Mouse (Mus musculus): Measurements from ENCODE around the gene Ucp3. TPM values are rescaled to one million over a fixed set of nuclear protein-coding genes. Genes with fewer than 3 reads are reported as not detected.

Ucp3 gene
- polyA plus RNA-seq, 1 experiment, result not detected

DNA sequence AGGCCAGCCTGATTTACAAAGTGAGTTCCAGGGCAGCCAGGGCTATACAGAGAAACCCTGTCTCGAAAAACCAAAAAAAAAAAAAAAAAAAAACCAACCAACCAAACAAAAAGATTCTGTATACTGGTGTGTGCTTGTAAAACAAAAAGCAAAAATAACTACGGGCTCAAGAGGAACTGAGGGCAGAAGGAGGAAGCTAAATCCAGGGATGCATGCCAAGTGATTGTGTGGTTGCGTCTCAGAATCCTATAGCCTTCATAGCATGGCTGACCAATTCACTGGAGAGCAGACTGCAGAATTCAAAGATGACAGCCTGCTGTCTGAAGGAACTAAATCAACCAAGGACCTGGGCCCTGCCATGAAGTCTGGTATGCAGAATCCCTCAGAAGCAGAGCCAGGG is 61.4 kb downstream of the Ucp3 start:
- TF ChIP-seq FLI1 (IDR thresholded peaks at IDR 0.05; ENCODE audit: low read length) (no peak), GATA1 (IDR thresholded peaks at IDR 0.05; ENCODE audit: borderline replicate concordance, low read length) (no peak)
- peaks cover 10% of the 10 kb centered on the region for H3K36me3 ChIP-seq (replicated peaks; ENCODE audit: low read length)
- H3K4me1 ChIP-seq, result peaks cover 44% of the 10 kb centered on the region
- no peaks in the 10 kb centered on the region for H3K9me3 ChIP-seq
- H3K4me3 ChIP-seq (replicated peaks), result no peak overlapping the region
- no peaks in the 10 kb centered on the region for H3K27me3 ChIP-seq (replicated peaks)

- Histone ChIP-seq H3K9me3 (no peaks in the 10 kb centered on the region), H3K4me1 (peaks cover 42% of the 10 kb centered on the region), H3K4me3 (replicated peaks) (no peak overlapping the region), H3K36me3 (replicated peaks; ENCODE audit: low read length) (peaks cover 25% of the 10 kb centered on the region), H3K27me3 (replicated peaks) (no peaks in the 10 kb centered on the region)
- TF ChIP-seq FLI1 (IDR thresholded peaks at IDR 0.05; ENCODE audit: low read length), result no peak
- TF ChIP-seq GATA1 (IDR thresholded peaks at IDR 0.05; ENCODE audit: borderline replicate concordance, low read length), result no peak
These were observed 63.0 kb downstream of the Ucp3 start for GRCm38 (mm10) chr7:100535831-100536230.

Other genes starting within 250 kb of the Ucp3 start
- gene Pgm2l1, start 245.6 kb upstream of the Ucp3 start, polyA plus RNA-seq (2012; ENCODE audit: insufficient read depth, low replicate concordance), result 8.0 and 21.0 TPM in 2 replicates
- gene P4ha3, start 187.5 kb upstream of the Ucp3 start, polyA plus RNA-seq (2012; ENCODE audit: insufficient read depth, low replicate concordance), result 0.22 TPM in 1 of 2 replicates, not detected in the other
- gene C2cd3, start 100.8 kb upstream of the Ucp3 start, polyA plus RNA-seq (2012; ENCODE audit: insufficient read depth, low replicate concordance), result 3.6 and 10.7 TPM in 2 replicates
- 14.3 and 41.4 TPM in 2 replicates for gene Ppme1, start 100.7 kb upstream of the Ucp3 start, polyA plus RNA-seq (2012; ENCODE audit: insufficient read depth, low replicate concordance)
- 395 and 840 TPM in 2 replicates for gene Ucp2, start 20.3 kb downstream of the Ucp3 start, polyA plus RNA-seq (2012; ENCODE audit: insufficient read depth, low replicate concordance)
- not detected in 2 replicates for gene Dnajb13, start 42.0 kb downstream of the Ucp3 start, polyA plus RNA-seq (2012; ENCODE audit: insufficient read depth, low replicate concordance)
- 3.6 and 17.4 TPM in 2 replicates for gene Coa4, start 64.1 kb downstream of the Ucp3 start, polyA plus RNA-seq (2012; ENCODE audit: insufficient read depth, low replicate concordance)
- 25.4 and 50.0 TPM in 2 replicates for gene Rab6a, start 134.4 kb downstream of the Ucp3 start, polyA plus RNA-seq (2012; ENCODE audit: insufficient read depth, low replicate concordance)
- gene Mrpl48, start 135.3 kb downstream of the Ucp3 start, polyA plus RNA-seq (2012; ENCODE audit: insufficient read depth, low replicate concordance), result 6.0 TPM in 1 of 2 replicates, not detected in the other
- gene Plekhb1, start 189.4 kb downstream of the Ucp3 start, polyA plus RNA-seq (2012; ENCODE audit: insufficient read depth, low replicate concordance), result not detected in 2 replicates
- 2.9 and 4.0 TPM in 2 replicates for gene Fam168a, start 233.6 kb downstream of the Ucp3 start, polyA plus RNA-seq (2012; ENCODE audit: insufficient read depth, low replicate concordance)